Mouse (Mus musculus) brain, embryonic 14.5 days (tissue): ENCODE measurements around the gene Krtap4-7.

Experiments
- CTCF ChIP-seq: fragments of 200-500 bp; IDR thresholded peaks from 2 replicates; pipeline ENCODE4 v1.5.1; 2012; ENCODE audit warnings: inconsistent platforms, mild to moderate bottlenecking, moderate library complexity, borderline replicate concordance; ENCODE audit not compliant: insufficient read depth, insufficient read length; ENCODE audit errors: extremely low read depth
- POLR2A ChIP-seq: fragments of 200-500 bp; IDR thresholded peaks from 2 replicates; pipeline ENCODE4 v1.6.1; 2012; ENCODE audit warnings: mild to moderate bottlenecking, inconsistent platforms, borderline replicate concordance; ENCODE audit not compliant: poor library complexity, insufficient read depth, insufficient read length, severe bottlenecking; ENCODE audit errors: extremely low read depth

DNA sequence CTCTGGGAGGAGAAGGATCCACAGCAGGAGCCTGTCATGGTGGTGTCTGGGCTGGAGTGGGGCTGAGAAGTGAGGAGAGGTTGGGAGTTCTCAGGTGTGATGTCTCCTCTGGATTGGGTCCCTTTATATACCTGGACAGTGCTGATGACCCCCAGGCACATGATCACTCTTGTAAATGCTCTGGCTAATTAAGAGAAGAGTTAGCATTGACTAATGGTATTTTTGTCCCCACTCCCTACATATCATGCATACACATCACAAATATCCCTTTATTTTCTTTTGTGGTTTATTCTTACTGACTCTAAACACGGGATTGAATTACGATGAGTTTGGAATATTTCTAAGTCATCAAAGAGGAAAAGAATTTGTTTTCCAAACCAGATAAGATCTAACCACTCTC is 23.6 kb downstream of the Krtap4-7 start, which contains the start of gene Gm11562:
- no peak for TF ChIP-seq CTCF
- TF ChIP-seq POLR2A = no peak
